Comparison of ENCODE assay signal across 22 mouse cellular contexts in genomic region chr13:31885769-31886168, GRCm38 (mm10).
A peak's percentile ranks its signal among the peaks of the same experiment; 100 is the strongest.
DNase-seq lines count a peak whose midpoint lies in the region; ATAC-seq and TF ChIP-seq lines count a peak whose summit lies in the region.
"Had no signal": no experiment of that assay in that cellular context is flagged by ENCODE, and none has a peak within 500 bp of the region (broad histone marks: within the 10 kb centered on the region; RNA-seq: fewer than 3 reads in every experiment).

No protein-coding gene starts in this region.

- intact Hi-C loops in left cerebral cortex, adult 2 months (cut with DNase I) = no loop called here

- DNase-seq in frontal cortex, postnatal 10 days (ENCODE audit: low spot score in 2 of 2) = no peak
- DNase-seq in left cerebral cortex, adult 2 months (ENCODE audit: extremely low spot score in 1 of 2, low spot score in 2 of 2) = no peak
- DNase-seq in left cerebral cortex, adult 11 months (ENCODE audit: low spot score) = no peak
- peak; percentile 39 for DNase-seq in telencephalon, adult 2 months (ENCODE audit: low read depth, low spot score)
- DNase-seq: adrenal gland, adult 2 months; adrenal gland, postnatal 10 days; adrenal gland, postnatal 25 days; B cell, adult 2 months; cerebellum, adult 11-12 months; cerebellum, adult 2 months; cerebellum, adult 9-10 months; cerebellum, postnatal 10 days; cerebellum, postnatal 25 days; forebrain, postnatal 0 days had no signal

- no peak for TF ChIP-seq CTCF in left cerebral cortex, adult 2 months (IDR thresholded peaks at IDR 0.05)

- peak overlapping the region; percentile 47; the same call in 1 of the 2 replicates for H3K27ac ChIP-seq in left cerebral cortex, adult 2 months
- H3K27ac ChIP-seq: embryonic facial prominence, embryonic 10.5 days; embryonic facial prominence, embryonic 12.5 days; forebrain, embryonic 13.5 days; forebrain, embryonic 15.5 days had no signal

- peak; percentile 98 for ATAC-seq in frontal cortex, adult (ENCODE audit: low TSS enrichment)
- no peak for ATAC-seq in CD4-positive, CD25-positive, alpha-beta regulatory T cell, adult 4 months
- ATAC-seq: activated CD4-positive, CD25-positive, alpha-beta regulatory T cell, adult 4 months; forebrain, embryonic 13.5 days; forebrain, embryonic 15.5 days; forebrain, postnatal 0 days; Patski had no signal

- H3K4me3 ChIP-seq in left cerebral cortex, adult 2 months = no peak overlapping the region
- H3K4me3 ChIP-seq: embryonic facial prominence, embryonic 10.5 days; embryonic facial prominence, embryonic 12.5 days; forebrain, embryonic 13.5 days; forebrain, embryonic 15.5 days had no signal
